Mouse (Mus musculus) right cerebral cortex, postnatal 4 days (tissue): ENCODE data around the gene Zbtb2.

Experiments
- DNase-seq: peaks from one replicate; pipeline ENCODE4 v3.0.0-alpha.2; 2022

Gene Zbtb2

GRCm38 (mm10) chr10:4332228-4332979 is 55.5 kb downstream of the Zbtb2 start:
- DNase-seq = no peak

GRCm38 (mm10) chr10:4327716-4328115 is 60.2 kb downstream of the Zbtb2 start:
- no peak for DNase-seq

- DNase-seq = no peak
Observed at GRCm38 (mm10) chr10:4325562-4325961, 62.3 kb downstream of the Zbtb2 start.

GRCm38 (mm10) chr10:4323885-4324284 is 64.0 kb downstream of the Zbtb2 start:
- DNase-seq = no peak
